Mouse (Mus musculus): ENCODE results near the gene Fnip2.
"Not testable (repeated sequence)": the region's sequence is repeated elsewhere in the genome, so short reads cannot be mapped to it uniquely, and the experiment has no call there.

Gene Fnip2

GRCm38 (mm10) chr3:79478400-79478799, 89.2 kb downstream of the Fnip2 start:
- no peak for DNase-seq (ENCODE audit: extremely low spot score, low spot score)

GRCm38 (mm10) chr3:79475980-79476379, 91.6 kb downstream of the Fnip2 start:
- no peak for DNase-seq (ENCODE audit: extremely low spot score, low spot score)

- no peak for DNase-seq (ENCODE audit: extremely low spot score, low spot score)
These were observed 92.7 kb downstream of the Fnip2 start for GRCm38 (mm10) chr3:79474911-79475310.

- no peak for DNase-seq (ENCODE audit: extremely low spot score, low spot score)
These were observed 95.2 kb downstream of the Fnip2 start for GRCm38 (mm10) chr3:79472362-79472761.

GRCm38 (mm10) chr3:79469440-79469839, 98.2 kb downstream of the Fnip2 start:
- DNase-seq (ENCODE audit: extremely low spot score, low spot score): no peak

GRCm38 (mm10) chr3:79458651-79459275, 108.8 kb downstream of the Fnip2 start:
- DNase-seq (ENCODE audit: extremely low spot score, low spot score): no peak

- DNase-seq (ENCODE audit: extremely low spot score, low spot score): peak; percentile 29
These were observed 111.8 kb downstream of the Fnip2 start for GRCm38 (mm10) chr3:79455761-79456160.

GRCm38 (mm10) chr3:79452696-79453263, 114.8 kb downstream of the Fnip2 start:
- DNase-seq (ENCODE audit: extremely low spot score, low spot score): peak; percentile 52

- no peak for DNase-seq (ENCODE audit: extremely low spot score, low spot score)
These were observed 118.2 kb downstream of the Fnip2 start for GRCm38 (mm10) chr3:79449361-79449760.

- DNase-seq (ENCODE audit: extremely low spot score, low spot score): no peak
These were observed 119.2 kb downstream of the Fnip2 start for GRCm38 (mm10) chr3:79448421-79448820.

- not testable (repeated sequence) for DNase-seq (ENCODE audit: extremely low spot score, low spot score)
These were observed 120.9 kb downstream of the Fnip2 start for GRCm38 (mm10) chr3:79446648-79447047.

- DNase-seq (ENCODE audit: extremely low spot score, low spot score): no peak
These were observed 121.5 kb downstream of the Fnip2 start for GRCm38 (mm10) chr3:79446124-79446523.

- no peak for DNase-seq (ENCODE audit: extremely low spot score, low spot score)
These were observed 122.6 kb downstream of the Fnip2 start for GRCm38 (mm10) chr3:79445041-79445440.

- DNase-seq (ENCODE audit: extremely low spot score, low spot score): no peak
These were observed 123.7 kb downstream of the Fnip2 start for GRCm38 (mm10) chr3:79443850-79444249.

- no peak for DNase-seq (ENCODE audit: extremely low spot score, low spot score)
These were observed 126.6 kb downstream of the Fnip2 start for GRCm38 (mm10) chr3:79440976-79441491.

GRCm38 (mm10) chr3:79438276-79438675, 129.3 kb downstream of the Fnip2 start:
- no peak for DNase-seq (ENCODE audit: extremely low spot score, low spot score)

GRCm38 (mm10) chr3:79436186-79436585, 131.4 kb downstream of the Fnip2 start:
- no peak for DNase-seq (ENCODE audit: extremely low spot score, low spot score)

- no peak for DNase-seq (ENCODE audit: extremely low spot score, low spot score)
These were observed 132.6 kb downstream of the Fnip2 start for GRCm38 (mm10) chr3:79434985-79435384.

GRCm38 (mm10) chr3:79434436-79434835, 133.2 kb downstream of the Fnip2 start:
- DNase-seq (ENCODE audit: extremely low spot score, low spot score): no peak

- DNase-seq (ENCODE audit: extremely low spot score, low spot score): no peak
These were observed 134.0 kb downstream of the Fnip2 start for GRCm38 (mm10) chr3:79433593-79433992.

GRCm38 (mm10) chr3:79425441-79425840, 142.2 kb downstream of the Fnip2 start:
- no peak for DNase-seq (ENCODE audit: extremely low spot score, low spot score)

GRCm38 (mm10) chr3:79418921-79419320, 148.7 kb downstream of the Fnip2 start:
- DNase-seq (ENCODE audit: extremely low spot score, low spot score): no peak
